Mouse (Mus musculus): ENCODE results near the gene Il24.
A peak's percentile ranks its signal among the peaks of the same experiment; 100 is the strongest.

GRCm38 (mm10) chr1:130875139-130875538 lies 12.1 kb downstream of the Il24 start:
- TF ChIP-seq CTCF (IDR thresholded peaks at IDR 0.05; ENCODE audit: low read depth) (peak; percentile 73), EP300 (IDR thresholded peaks at IDR 0.05; ENCODE audit: low read depth) (no peak)
